Mouse (Mus musculus): ENCODE measurements around the gene Atrn.

- TF ChIP-seq POLR2A (IDR thresholded peaks at IDR 0.05; ENCODE audit: extremely low read depth, insufficient read depth, low read length) (no peak), CTCF (IDR thresholded peaks at IDR 0.05; ENCODE audit: extremely low read depth, insufficient read depth, low read length) (no peak)
Measured at GRCm38 (mm10) chr2:130961851-130962250, 55.6 kb downstream of the Atrn start.

All from cortical plate, adult 2 months (tissue).